Mouse (Mus musculus) olfactory bulb, adult 2 months (tissue): ENCODE measurements around the gene C1qtnf3.

Source experiments
- CTCF ChIP-seq: fragments of 200-500 bp; IDR thresholded peaks from 2 replicates; pipeline ENCODE4 v1.5.1; 2012; ENCODE audit warnings: low read depth, mild to moderate bottlenecking, low read length, moderate library complexity; ENCODE audit not compliant: insufficient read depth
- POLR2A ChIP-seq: fragments of 200-500 bp; IDR thresholded peaks from 2 replicates; pipeline ENCODE4 v1.6.1; 2012; ENCODE audit warnings: mild to moderate bottlenecking, low read depth, low read length, moderate library complexity; ENCODE audit not compliant: insufficient read depth

- no peak for TF ChIP-seq CTCF
- TF ChIP-seq POLR2A, result no peak
Observed at GRCm38 (mm10) chr15:10927325-10927724, 24.8 kb upstream of the C1qtnf3 start.
